19 mouse cellular contexts compared by ENCODE assay signal in genomic region chr6:55356976-55357635, GRCm38 (mm10). TPM values are rescaled to one million over a fixed set of nuclear protein-coding genes. Genes with fewer than 3 reads are reported as not detected.
DNase-seq lines count a peak whose midpoint lies in the region; ATAC-seq and TF ChIP-seq lines count a peak whose summit lies in the region.
"Had no signal": no experiment of that assay in that cellular context is flagged by ENCODE, and none has a peak within 500 bp of the region (broad histone marks: within the 10 kb centered on the region; RNA-seq: fewer than 3 reads in every experiment).

No protein-coding gene starts in this region.

- 0 out of 2 replicates have a peak overlapping the region, but pooled peaks have one; percentile 3 for H3K27ac ChIP-seq in forebrain, embryonic 12.5 days
- H3K27ac ChIP-seq in forebrain, embryonic 15.5 days (replicated peaks): no peak overlapping the region
- H3K27ac ChIP-seq in kidney, postnatal 0 days: peak overlapping the region; percentile 67
- H3K27ac ChIP-seq in stomach, embryonic 15.5 days: peak overlapping the region; percentile 54
- H3K27ac ChIP-seq in stomach, postnatal 0 days (replicated peaks): no peak overlapping the region
- H3K27ac ChIP-seq in small intestine, adult 2 months (ENCODE audit: insufficient read depth, low read depth, low read length): peak overlapping the region; percentile 66
- H3K27ac ChIP-seq: embryonic facial prominence, embryonic 12.5 days; heart, embryonic 15.5 days; hindbrain, embryonic 13.5 days; limb, embryonic 10.5 days; macrophage; midbrain, embryonic 15.5 days had no signal

- no peak overlapping the region for H3K4me3 ChIP-seq in forebrain, embryonic 12.5 days (replicated peaks)
- H3K4me3 ChIP-seq in forebrain, embryonic 15.5 days: no peak overlapping the region
- no peak overlapping the region for H3K4me3 ChIP-seq in kidney, postnatal 0 days (replicated peaks; ENCODE audit: low read depth, low read length)
- no peak overlapping the region for H3K4me3 ChIP-seq in stomach, embryonic 15.5 days (replicated peaks)
- no peak overlapping the region for H3K4me3 ChIP-seq in stomach, postnatal 0 days (ENCODE audit: low read depth, low read length)
- no peak overlapping the region for H3K4me3 ChIP-seq in small intestine, adult 2 months (ENCODE audit: low read depth, low read length)
- H3K4me3 ChIP-seq: embryonic facial prominence, embryonic 12.5 days; heart, embryonic 15.5 days; hindbrain, embryonic 13.5 days; limb, embryonic 10.5 days; midbrain, embryonic 15.5 days had no signal

- no peak for TF ChIP-seq EP300 in stomach, postnatal 0 days (optimal IDR thresholded peaks at IDR 0.05)

- 69% methylated on average over 5 of the region's 5 CpGs for WGBS in forebrain, embryonic 12.5 days
- WGBS in forebrain, embryonic 15.5 days: 31% methylated on average over 5 of the region's 5 CpGs
- 72% methylated on average over 5 of the region's 5 CpGs for WGBS in kidney, postnatal 0 days
- 67% methylated on average over 5 of the region's 5 CpGs for WGBS in stomach, embryonic 15.5 days
- 68% methylated on average over 5 of the region's 5 CpGs for WGBS in stomach, postnatal 0 days
- 30% methylated on average over 5 of the region's 5 CpGs for WGBS in small intestine, adult 2 months

- no peak for TF ChIP-seq POLR2A in small intestine, adult 2 months (IDR thresholded peaks at IDR 0.05; ENCODE audit: low read depth, low read length)

- peaks cover 10% of the 10 kb centered on the region; the same call in 1 of the 2 replicates for H3K4me1 ChIP-seq in forebrain, embryonic 12.5 days
- H3K4me1 ChIP-seq in forebrain, embryonic 15.5 days: no peaks in the 10 kb centered on the region
- no peaks in the 10 kb centered on the region for H3K4me1 ChIP-seq in kidney, postnatal 0 days (replicated peaks; ENCODE audit: insufficient read depth, low read length)
- 0 out of 2 replicates have a peak, but pooled peaks cover 10% of the 10 kb centered on the region for H3K4me1 ChIP-seq in stomach, embryonic 15.5 days
- no peaks in the 10 kb centered on the region for H3K4me1 ChIP-seq in stomach, postnatal 0 days (replicated peaks; ENCODE audit: control insufficient read depth, insufficient read depth)
- peaks cover 20% of the 10 kb centered on the region for H3K4me1 ChIP-seq in small intestine, adult 2 months (ENCODE audit: control insufficient read depth, insufficient read depth, insufficient read length, low read length)
- H3K4me1 ChIP-seq: limb, embryonic 10.5 days; midbrain, embryonic 15.5 days had no signal

- H3K27me3 ChIP-seq in forebrain, embryonic 12.5 days: no peaks in the 10 kb centered on the region
- no peaks in the 10 kb centered on the region for H3K27me3 ChIP-seq in forebrain, embryonic 15.5 days
- H3K27me3 ChIP-seq in kidney, postnatal 0 days (ENCODE audit: insufficient read depth, low read length): no peaks in the 10 kb centered on the region
- H3K27me3 ChIP-seq in stomach, embryonic 15.5 days (replicated peaks): no peaks in the 10 kb centered on the region
- H3K27me3 ChIP-seq in stomach, postnatal 0 days (ENCODE audit: control insufficient read depth, insufficient read depth, low read length): no peaks in the 10 kb centered on the region
- no peaks in the 10 kb centered on the region for H3K27me3 ChIP-seq in small intestine, adult 2 months (ENCODE audit: control insufficient read depth, insufficient read depth, low read length)
- H3K27me3 ChIP-seq: embryonic facial prominence, embryonic 12.5 days; heart, embryonic 15.5 days; midbrain, embryonic 15.5 days had no signal

- no peak for DNase-seq in kidney, postnatal 0 days (ENCODE audit: low spot score)
- no peak for DNase-seq in kidney, adult 18-20 months
- no peak for DNase-seq in stomach, postnatal 0 days (ENCODE audit: low spot score)
- DNase-seq in layer of hippocampus, postnatal 10 days (ENCODE audit: low spot score in 2 of 2): no peak
- DNase-seq: layer of hippocampus, postnatal 36 days; right cerebral cortex, postnatal 4 days had no signal

- H3K4me2 ChIP-seq in forebrain, embryonic 12.5 days: no peak overlapping the region
- H3K4me2 ChIP-seq in forebrain, embryonic 15.5 days (replicated peaks): no peak overlapping the region
- H3K4me2 ChIP-seq in kidney, postnatal 0 days (ENCODE audit: low read length): no peak overlapping the region
- no peak overlapping the region for H3K4me2 ChIP-seq in stomach, embryonic 15.5 days
- no peak overlapping the region for H3K4me2 ChIP-seq in stomach, postnatal 0 days (replicated peaks; ENCODE audit: low read depth)
- H3K4me2 ChIP-seq: embryonic facial prominence, embryonic 12.5 days; heart, embryonic 15.5 days; hindbrain, embryonic 13.5 days; midbrain, embryonic 15.5 days had no signal

- no peak for ATAC-seq in forebrain, embryonic 12.5 days (ENCODE audit: low FRiP score)
- ATAC-seq in forebrain, embryonic 15.5 days (replicated peaks): no peak
- no peak for ATAC-seq in kidney, postnatal 0 days (replicated peaks; ENCODE audit: low FRiP score, low read depth)
- ATAC-seq in stomach, embryonic 15.5 days (ENCODE audit: insufficient read depth, low FRiP score, low read depth): no peak
- no peak; the same call in 1 of the 2 replicates for ATAC-seq in stomach, postnatal 0 days (ENCODE audit: low FRiP score, low TSS enrichment)
- ATAC-seq: midbrain, embryonic 15.5 days had no signal

- no peak for TF ChIP-seq CTCF in kidney, postnatal 0 days (IDR thresholded peaks at IDR 0.05; ENCODE audit: low read depth)
- no peak for TF ChIP-seq CTCF in stomach, postnatal 0 days (IDR thresholded peaks at IDR 0.05; ENCODE audit: low read depth)
- no peak for TF ChIP-seq CTCF in small intestine, adult 2 months (IDR thresholded peaks at IDR 0.05; ENCODE audit: extremely low read depth, insufficient read length, insufficient replicate concordance, low read depth, low read length)

- no peaks in the 10 kb centered on the region for H3K36me3 ChIP-seq in forebrain, embryonic 12.5 days (replicated peaks)
- no peaks in the 10 kb centered on the region for H3K36me3 ChIP-seq in forebrain, embryonic 15.5 days
- no peaks in the 10 kb centered on the region for H3K36me3 ChIP-seq in kidney, postnatal 0 days (ENCODE audit: insufficient read depth, low read length)
- H3K36me3 ChIP-seq in stomach, embryonic 15.5 days: no peaks in the 10 kb centered on the region
- no peaks in the 10 kb centered on the region for H3K36me3 ChIP-seq in stomach, postnatal 0 days (ENCODE audit: control insufficient read depth, insufficient read depth, low read length)
- no peaks in the 10 kb centered on the region for H3K36me3 ChIP-seq in small intestine, adult 2 months (ENCODE audit: control insufficient read depth, insufficient read depth, low read length)
- H3K36me3 ChIP-seq: embryonic facial prominence, embryonic 12.5 days; heart, embryonic 15.5 days; hindbrain, embryonic 13.5 days; limb, embryonic 10.5 days; midbrain, embryonic 15.5 days had no signal

- no peaks in the 10 kb centered on the region for H3K9me3 ChIP-seq in forebrain, embryonic 12.5 days
- no peaks in the 10 kb centered on the region for H3K9me3 ChIP-seq in forebrain, embryonic 15.5 days
- H3K9me3 ChIP-seq in kidney, postnatal 0 days (replicated peaks; ENCODE audit: low read length): no peaks in the 10 kb centered on the region
- H3K9me3 ChIP-seq in stomach, embryonic 15.5 days: no peaks in the 10 kb centered on the region
- no peaks in the 10 kb centered on the region for H3K9me3 ChIP-seq in stomach, postnatal 0 days (ENCODE audit: control insufficient read depth, low read length)
- H3K9me3 ChIP-seq: embryonic facial prominence, embryonic 12.5 days; heart, embryonic 15.5 days; hindbrain, embryonic 13.5 days; limb, embryonic 10.5 days; midbrain, embryonic 15.5 days had no signal

- H3K9ac ChIP-seq in forebrain, embryonic 12.5 days: no peak overlapping the region
- H3K9ac ChIP-seq in forebrain, embryonic 15.5 days (replicated peaks): no peak overlapping the region
- no peak overlapping the region for H3K9ac ChIP-seq in kidney, postnatal 0 days (ENCODE audit: low read depth, low read length)
- no peak overlapping the region for H3K9ac ChIP-seq in stomach, embryonic 15.5 days
- H3K9ac ChIP-seq in stomach, postnatal 0 days (ENCODE audit: low read length): no peak overlapping the region
- H3K9ac ChIP-seq: embryonic facial prominence, embryonic 12.5 days; heart, embryonic 15.5 days; hindbrain, embryonic 13.5 days; midbrain, embryonic 15.5 days had no signal

RNA-seq across cellular contexts. Expression of gene Ghrhr, which starts 19.0 kb away (rescaled TPM):
- polyA plus RNA-seq in forebrain, embryonic 12.5 days (2016; fragmentation: Nextera tagmentation; extraction: Ambion mirVana): not detected in 2 replicates
- not detected in 2 replicates for polyA plus RNA-seq in forebrain, embryonic 15.5 days (2015; fragmentation: Nextera tagmentation; extraction: Ambion mirVana)
- 0.17 and 0.59 TPM in 2 replicates for polyA plus RNA-seq in kidney, postnatal 0 days (2015; fragmentation: Nextera tagmentation; extraction: Ambion mirVana)
- polyA plus RNA-seq in stomach, embryonic 15.5 days (2015; fragmentation: Nextera tagmentation; extraction: Ambion mirVana): 0.15 TPM in 1 of 2 replicates, not detected in the other
- not detected in 2 replicates for polyA plus RNA-seq in stomach, postnatal 0 days (2015; fragmentation: Nextera tagmentation; extraction: Ambion mirVana)
- 0.15 and 0.18 TPM in 2 replicates for polyA plus RNA-seq in small intestine, adult 2 months (2012; rRNA removed)
- not detected for total RNA-seq in layer of hippocampus, postnatal 10 days (2021)
- total RNA-seq: adrenal gland, postnatal 36 days; gastrocnemius, adult 18-20 months; layer of hippocampus, postnatal 36 days had no signal
- polyA plus RNA-seq: embryonic facial prominence, embryonic 12.5 days; heart, embryonic 15.5 days; hindbrain, embryonic 13.5 days; limb, embryonic 10.5 days; macrophage; midbrain, embryonic 15.5 days; testis, adult 2 months had no signal

RNA-seq across cellular contexts. Expression of gene Aqp1, which starts 20.9 kb away (rescaled TPM):
- 3.2 and 4.9 TPM in 2 replicates for polyA plus RNA-seq in forebrain, embryonic 12.5 days (2016; fragmentation: Nextera tagmentation; extraction: Ambion mirVana)
- polyA plus RNA-seq in forebrain, embryonic 15.5 days (2015; fragmentation: Nextera tagmentation; extraction: Ambion mirVana): 5.8 and 12.2 TPM in 2 replicates
- polyA plus RNA-seq in kidney, postnatal 0 days (2015; fragmentation: Nextera tagmentation; extraction: Ambion mirVana): 140 and 148 TPM in 2 replicates
- polyA plus RNA-seq in stomach, embryonic 15.5 days (2015; fragmentation: Nextera tagmentation; extraction: Ambion mirVana): 18.7 and 22.8 TPM in 2 replicates
- 15.3 and 16.2 TPM in 2 replicates for polyA plus RNA-seq in stomach, postnatal 0 days (2015; fragmentation: Nextera tagmentation; extraction: Ambion mirVana)
- 56.3 and 310 TPM in 2 replicates for polyA plus RNA-seq in small intestine, adult 2 months (2012; rRNA removed)
- 1 to 10 TPM in 1 of 2 experiments, under 1 TPM in 1; 0.49 to 5.4 TPM for total RNA-seq in layer of hippocampus, postnatal 10 days (2021)
- polyA plus RNA-seq: macrophage had no signal

Comparison
In these comparisons a context has a peak if more than half of its experiments do, and no peak if none do; other contexts are left out.
1. H3K27ac ChIP-seq: peak in forebrain, embryonic 12.5 days (single experiment), kidney, postnatal 0 days (single experiment), stomach, embryonic 15.5 days (single experiment) and small intestine, adult 2 months (single experiment); none in forebrain, embryonic 15.5 days (single experiment) and stomach, postnatal 0 days (single experiment).